Mouse (Mus musculus) gastrocnemius, adult 18-20 months (tissue): ENCODE results near the gene Plekha5. TPM values are rescaled to one million over a fixed set of nuclear protein-coding genes. Genes with fewer than 3 reads are reported as not detected.

Experiments used
- DNase-seq: peaks from one replicate; pipeline ENCODE4 v3.0.0; 2021; ENCODE audit warnings: low spot score
- total RNA-seq, 2 experiments: library from RNA; stranded (reverse); gene quantifications; 2 replicates each; pipeline ENCODE4 v1.2.3; 2021

Plekha5 gene
- total RNA-seq, 2 experiments from 2014 or later = 10.0 to 10.5 TPM

- DNase-seq = no peak
Observed at GRCm38 (mm10) chr6:140609533-140609932, 185.7 kb downstream of the Plekha5 start.

DNA sequence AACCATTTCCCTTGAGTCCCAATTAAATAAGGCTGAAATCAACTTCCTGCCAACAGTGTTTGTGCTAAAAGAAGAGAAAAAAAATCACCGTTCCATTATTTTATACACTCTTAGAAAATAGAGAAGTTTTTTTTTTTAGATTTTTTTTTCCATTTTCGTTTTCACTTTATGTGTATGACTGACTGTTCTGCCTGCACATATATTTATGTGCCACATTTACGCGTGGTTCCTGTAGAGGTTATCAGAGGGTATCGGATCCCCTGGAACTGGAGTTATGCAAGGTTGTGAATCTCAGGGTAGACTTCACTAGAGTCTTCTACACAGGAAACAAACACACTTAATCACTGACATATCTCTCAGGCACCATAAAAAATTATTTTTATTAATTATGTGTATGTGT, 186.3 kb downstream of the Plekha5 start:
- DNase-seq = no peak

GRCm38 (mm10) chr6:140611282-140611681, 187.4 kb downstream of the Plekha5 start:
- no peak for DNase-seq

- DNase-seq = no peak
Observed at GRCm38 (mm10) chr6:140611893-140612473, 188.1 kb downstream of the Plekha5 start.

GRCm38 (mm10) chr6:140613822-140614221, 190.0 kb downstream of the Plekha5 start:
- no peak for DNase-seq

DNA sequence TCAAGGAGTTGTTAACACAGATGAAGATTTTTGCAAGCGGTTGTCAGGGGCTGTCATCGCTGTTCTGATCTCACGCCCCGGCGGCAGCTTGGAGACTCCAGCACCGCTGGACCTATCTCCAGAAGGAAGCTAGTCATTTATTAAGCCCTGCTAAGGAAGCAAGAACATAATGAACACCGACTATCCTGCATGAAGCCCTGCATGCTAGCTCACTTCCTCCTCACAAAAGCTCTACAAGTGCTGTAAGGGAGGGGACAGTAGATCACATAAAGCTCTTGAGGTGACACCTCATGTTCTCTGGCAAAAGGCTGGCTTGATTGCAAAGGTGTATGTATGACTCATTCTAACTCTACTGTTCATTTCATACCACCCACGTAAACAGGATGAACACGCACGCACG, 190.9 kb downstream of the Plekha5 start:
- no peak for DNase-seq

DNA sequence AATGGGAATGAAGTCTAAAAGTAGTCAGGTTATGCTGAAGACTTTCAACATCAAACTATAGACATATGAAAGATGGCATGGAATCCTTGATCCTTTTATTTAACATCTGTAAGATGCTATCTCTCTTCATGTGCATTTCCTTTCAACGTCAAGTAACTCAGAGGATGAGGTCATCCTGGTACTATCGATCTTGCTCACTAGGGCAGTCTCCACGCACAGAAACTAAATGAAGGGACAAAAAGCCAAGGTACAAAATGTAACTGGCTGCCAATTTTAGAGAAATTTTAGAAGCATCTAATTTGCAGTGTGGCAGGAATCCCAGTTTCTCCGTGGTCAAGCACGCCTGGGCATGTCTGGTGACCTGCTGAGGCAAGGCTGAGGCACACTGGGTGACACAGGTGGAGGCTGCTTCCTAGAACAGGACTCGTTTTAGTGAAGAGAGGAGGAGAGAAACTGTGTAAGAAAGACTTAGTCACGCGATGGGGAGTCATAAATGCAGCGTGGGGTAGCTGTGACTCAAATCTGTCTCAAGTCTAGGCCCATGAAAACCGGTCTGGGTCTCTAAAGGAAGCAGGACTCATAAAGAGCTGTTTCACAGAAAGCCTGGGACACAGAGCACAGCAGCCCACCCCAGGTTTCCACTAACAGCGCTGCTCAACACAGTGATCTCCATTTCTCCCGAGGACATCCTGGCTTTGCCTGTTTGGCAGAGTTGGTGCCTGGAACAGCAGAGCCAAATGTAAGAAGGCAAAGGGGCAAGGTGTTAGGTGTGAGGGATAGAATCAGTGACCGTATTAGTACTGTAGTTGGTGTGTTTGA, 196.9 kb downstream of the Plekha5 start:
- peak; percentile 18 for DNase-seq

GRCm38 (mm10) chr6:140621622-140622021, 197.8 kb downstream of the Plekha5 start:
- DNase-seq = no peak

GRCm38 (mm10) chr6:140622391-140623225, 198.8 kb downstream of the Plekha5 start, which contains the start of gene Aebp2:
Gene Aebp2, plus strand, starts transcription at chr6:140622663.
- no peak for DNase-seq

GRCm38 (mm10) chr6:140623226-140624095, 199.6 kb downstream of the Plekha5 start:
- DNase-seq = peak; percentile 94

- peak; percentile 28 for DNase-seq
Observed at GRCm38 (mm10) chr6:140624096-140625051, 200.5 kb downstream of the Plekha5 start.

DNA sequence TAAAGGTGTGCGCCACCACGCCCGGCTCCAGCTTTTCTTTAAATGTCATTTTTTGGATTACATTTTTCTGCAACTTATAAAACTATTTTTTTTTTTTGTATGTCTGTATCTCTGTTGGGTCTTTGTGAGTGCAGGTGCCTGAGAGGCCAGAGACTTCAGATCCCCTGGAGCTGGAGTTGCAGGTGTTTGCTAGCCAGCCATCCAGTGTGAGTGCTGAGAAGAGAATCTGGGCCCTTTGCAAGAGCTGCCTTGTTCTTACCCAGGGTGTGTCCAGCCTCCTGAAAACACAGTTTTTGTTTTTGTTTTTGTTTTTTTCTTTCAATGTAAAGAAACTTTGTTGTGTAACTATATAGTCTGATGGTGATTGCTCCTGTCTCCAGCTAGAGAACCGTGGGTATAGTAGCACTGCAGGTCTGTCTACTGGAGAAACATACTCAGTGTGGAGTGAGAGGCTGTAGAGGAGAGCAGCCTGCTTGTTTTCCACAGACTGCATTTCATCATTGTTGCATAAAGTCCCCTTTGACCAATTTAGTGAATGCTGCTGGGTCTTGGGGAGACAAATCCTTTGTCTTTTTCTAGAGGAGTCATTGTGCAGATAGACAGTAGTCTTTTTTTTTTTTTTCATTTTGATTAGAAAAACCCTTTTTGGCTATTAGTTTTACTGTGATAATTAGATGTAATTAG, 205.5 kb downstream of the Plekha5 start:
- no peak for DNase-seq

GRCm38 (mm10) chr6:140630306-140630705, 206.5 kb downstream of the Plekha5 start:
- DNase-seq = no peak

- no peak for DNase-seq
Observed at GRCm38 (mm10) chr6:140633616-140634015, 209.8 kb downstream of the Plekha5 start.

GRCm38 (mm10) chr6:140636290-140636689, 212.4 kb downstream of the Plekha5 start:
- no peak for DNase-seq

- DNase-seq = no peak
Observed at GRCm38 (mm10) chr6:140642010-140642409, 218.2 kb downstream of the Plekha5 start.

DNA sequence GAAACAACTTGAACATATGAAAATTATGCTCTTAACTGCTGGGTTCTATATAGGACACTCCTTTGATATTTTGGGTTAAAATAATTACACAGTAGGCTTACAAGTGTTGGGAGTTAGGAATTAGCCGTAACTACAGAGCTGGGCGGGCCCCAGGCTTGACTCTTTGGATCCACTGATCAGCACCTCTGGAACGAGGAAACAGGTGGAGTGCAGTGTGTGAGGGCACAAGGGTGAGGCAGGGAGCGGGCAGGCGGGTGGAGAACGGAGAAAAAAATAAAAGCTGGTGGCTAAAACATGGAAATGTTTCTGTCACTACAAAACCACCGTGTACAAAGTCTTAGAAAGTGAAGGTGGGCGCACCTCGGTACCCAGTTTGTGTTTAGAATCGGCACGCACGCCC, 218.8 kb downstream of the Plekha5 start:
- DNase-seq = no peak

DNA sequence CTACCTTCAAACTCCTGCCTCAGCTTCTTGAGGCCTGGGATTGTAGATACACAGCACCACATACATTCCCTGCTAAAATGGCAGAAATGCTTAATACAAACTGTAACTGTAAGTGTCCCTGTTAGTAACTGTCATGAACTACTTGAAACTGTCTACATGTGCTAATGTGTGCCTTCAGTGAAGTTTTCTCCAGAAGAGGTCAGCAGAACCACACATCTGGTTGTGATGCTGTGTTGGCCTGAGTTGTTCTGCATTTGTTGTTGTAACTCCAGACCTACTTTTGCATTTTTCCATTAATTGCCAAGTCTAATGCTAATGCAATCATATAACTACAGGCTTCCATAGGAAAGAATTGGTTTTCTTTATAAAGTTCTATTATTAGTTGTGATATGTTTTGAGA, 222.1 kb downstream of the Plekha5 start:
- no peak for DNase-seq
